Mouse (Mus musculus): ENCODE measurements around the gene Prkg2.

The Prkg2 gene

GRCm38 (mm10) chr5:98900926-98901325 is 136.2 kb downstream of the Prkg2 start:
- no peak for DNase-seq (ENCODE audit: low spot score)

GRCm38 (mm10) chr5:98897946-98898345 is 139.2 kb downstream of the Prkg2 start:
- DNase-seq (ENCODE audit: low spot score): no peak

DNA sequence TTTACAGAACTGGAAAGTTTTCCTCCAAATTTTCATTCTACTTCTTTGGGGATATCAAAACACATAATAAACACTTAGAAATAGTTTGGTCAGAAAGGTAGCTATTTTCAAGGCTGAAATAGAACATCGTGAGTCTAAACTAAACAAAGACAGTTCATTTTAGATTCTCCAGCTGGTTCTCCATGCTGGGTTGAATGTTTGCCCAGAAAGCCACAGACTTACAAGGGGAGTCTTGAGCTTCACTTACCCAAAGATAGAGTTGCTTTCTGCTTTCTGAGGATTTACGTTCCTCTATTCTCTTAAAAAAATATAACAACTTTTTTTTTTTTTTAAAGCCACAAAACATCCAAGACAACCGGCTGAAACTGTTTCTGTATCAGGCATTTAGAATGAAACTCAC is 142.9 kb downstream of the Prkg2 start:
- no peak for DNase-seq (ENCODE audit: low spot score)

- no peak for DNase-seq (ENCODE audit: low spot score)
These were observed 146.6 kb downstream of the Prkg2 start for GRCm38 (mm10) chr5:98890544-98891050.

GRCm38 (mm10) chr5:98882096-98882495 is 155.1 kb downstream of the Prkg2 start:
- no peak for DNase-seq (ENCODE audit: low spot score)
